Mouse (Mus musculus) intestine, postnatal 0 days (tissue): ENCODE measurements at regions not wholly inside any gene's neighbourhood (a gene's known extent, or its start where the extent isn't known, plus 50 kb on each side); places are given as distances from the start of the nearest gene placed in this dataset.

Source experiments
- ATAC-seq: fragments of 200-750 bp; cut with Nextera tagmentation; 2 replicates; pipeline ENCODE4 v1.8.0; 2017; ENCODE audit warnings: mild to moderate bottlenecking, moderate TSS enrichment, moderate library complexity
- H3K27ac ChIP-seq: fragments of 300-500 bp; sonication (generic); 2 replicates; pipeline ENCODE4 v1.5.1; 2014; ENCODE audit warnings: mild to moderate bottlenecking, low read depth, low read length, moderate library complexity
- H3K27me3 ChIP-seq: fragments of 300-500 bp; sonication (generic); replicated peaks from 2 replicates; pipeline ENCODE4 v1.6.1; 2014; ENCODE audit warnings: low read length, mixed read lengths; ENCODE audit not compliant: control insufficient read depth, insufficient read depth
- H3K36me3 ChIP-seq: fragments of 300-500 bp; sonication (generic); 2 replicates; pipeline ENCODE4 v1.6.1; 2014; ENCODE audit warnings: mild to moderate bottlenecking, moderate library complexity; ENCODE audit not compliant: control insufficient read depth, insufficient read depth
- H3K4me1 ChIP-seq: fragments of 300-500 bp; sonication (generic); replicated peaks from 2 replicates; pipeline ENCODE4 v1.6.1; 2014; ENCODE audit warnings: antibody characterized with exemption, low read length, mixed read lengths; ENCODE audit not compliant: control insufficient read depth, insufficient read depth
- H3K4me2 ChIP-seq: fragments of 300-500 bp; sonication (generic); replicated peaks from 2 replicates; pipeline ENCODE4 v1.6.1; 2014; ENCODE audit warnings: low read depth, mild to moderate bottlenecking, moderate library complexity
- H3K4me3 ChIP-seq: fragments of 300-500 bp; sonication (generic); 2 replicates; pipeline ENCODE4 v1.5.1; 2014; ENCODE audit warnings: low read depth, low read length
- H3K9ac ChIP-seq: fragments of 300-500 bp; sonication (generic); 2 replicates; pipeline ENCODE4 v1.6.1; 2014; ENCODE audit warnings: mild to moderate bottlenecking, low read depth, low read length
- H3K9me3 ChIP-seq: fragments of 300-500 bp; sonication (generic); 2 replicates; pipeline ENCODE4 v1.6.1; 2016; ENCODE audit warnings: mixed run types; ENCODE audit not compliant: control insufficient read depth
- CTCF ChIP-seq: sonication (generic); IDR thresholded peaks from 2 replicates; pipeline ENCODE4 v1.5.1; 2016; ENCODE audit warnings: low read depth, mild to moderate bottlenecking, control low read depth, antibody characterized with exemption, moderate library complexity
- WGBS: fragments of 180-500 bp; shearing (Covaris S2); extraction: QIAGEN DNeasy Blood & Tissue Kit; methylation state at CpG from one replicate; pipeline ENCODE4 v1.1.7; 2014; 5-methylcytosine and 5-hydroxymethylcytosine counted together

GRCm38 (mm10) chr8:34696365-34696764, 584.8 kb upstream of the Gm10131 start:
- H3K27me3 ChIP-seq, result no peaks in the 10 kb centered on the region
- H3K4me1 ChIP-seq, result no peaks in the 10 kb centered on the region
- H3K27ac ChIP-seq, result no peak overlapping the region
- 85% methylated on average over 12 of the region's 12 CpGs for WGBS
- H3K9me3 ChIP-seq, result no peaks in the 10 kb centered on the region
- no peak overlapping the region for H3K4me2 ChIP-seq
- H3K4me3 ChIP-seq, result no peak overlapping the region
- TF ChIP-seq CTCF, result no peak
- ATAC-seq, result no peak
- no peaks in the 10 kb centered on the region for H3K36me3 ChIP-seq
- no peak overlapping the region for H3K9ac ChIP-seq

GRCm38 (mm10) chr8:34692606-34693005, 581.1 kb upstream of the Gm10131 start:
- H3K4me1 ChIP-seq, result no peaks in the 10 kb centered on the region
- H3K9ac ChIP-seq, result no peak overlapping the region
- no peaks in the 10 kb centered on the region for H3K9me3 ChIP-seq
- no peaks in the 10 kb centered on the region for H3K27me3 ChIP-seq
- no peaks in the 10 kb centered on the region for H3K36me3 ChIP-seq
- no peak; the same call in 1 of the 2 replicates for ATAC-seq
- 49% methylated on average over 13 of the region's 13 CpGs for WGBS
- TF ChIP-seq CTCF, result no peak
- H3K4me2 ChIP-seq, result no peak overlapping the region
- no peak overlapping the region for H3K4me3 ChIP-seq
- H3K27ac ChIP-seq, result no peak overlapping the region

DNA sequence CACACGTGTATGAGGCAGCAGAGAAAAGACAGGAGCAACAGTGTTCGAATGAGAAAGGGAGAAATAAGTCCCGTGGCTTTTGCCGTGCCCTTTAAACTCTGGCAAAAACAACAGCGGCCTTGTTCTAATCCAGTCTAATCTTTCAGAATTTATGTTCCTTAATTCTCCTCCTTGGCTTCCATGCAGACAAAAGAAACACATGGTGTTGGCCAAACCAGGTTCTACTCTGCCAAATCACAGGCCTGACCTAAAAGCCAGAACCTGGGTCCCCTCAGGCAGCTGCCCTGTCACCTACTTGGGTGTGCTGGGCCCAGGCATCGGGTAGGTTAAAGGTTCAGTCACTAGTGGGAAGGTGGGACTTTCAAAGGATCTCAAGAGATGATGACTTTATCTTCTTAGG, 580.2 kb upstream of the Gm10131 start:
- no peak for ATAC-seq
- Histone ChIP-seq H3K4me3 (no peak overlapping the region), H3K27me3 (no peaks in the 10 kb centered on the region), H3K4me2 (no peak overlapping the region), H3K27ac (no peak overlapping the region), H3K9me3 (no peaks in the 10 kb centered on the region), H3K36me3 (no peaks in the 10 kb centered on the region), H3K4me1 (no peaks in the 10 kb centered on the region), H3K9ac (no peak overlapping the region)
- no peak for TF ChIP-seq CTCF
- 87% methylated on average over 6 of the region's 6 CpGs for WGBS

GRCm38 (mm10) chr8:34689825-34690493, 578.4 kb upstream of the Gm10131 start:
- ATAC-seq, result 0 out of 2 replicates have a peak, but pooled peaks have one; percentile 26
- Histone ChIP-seq H3K4me1 (no peaks in the 10 kb centered on the region), H3K4me2 (peak overlapping the region; percentile 65), H3K27ac (peak overlapping the region; percentile 41; the same call in 1 of the 2 replicates), H3K27me3 (no peaks in the 10 kb centered on the region), H3K4me3 (peak overlapping the region; percentile 32), H3K9ac (0 out of 2 replicates have a peak overlapping the region, but pooled peaks have one; percentile 17), H3K9me3 (no peaks in the 10 kb centered on the region), H3K36me3 (no peaks in the 10 kb centered on the region)
- WGBS, result 21% methylated on average over 9 of the region's 9 CpGs
- TF ChIP-seq CTCF, result no peak

DNA sequence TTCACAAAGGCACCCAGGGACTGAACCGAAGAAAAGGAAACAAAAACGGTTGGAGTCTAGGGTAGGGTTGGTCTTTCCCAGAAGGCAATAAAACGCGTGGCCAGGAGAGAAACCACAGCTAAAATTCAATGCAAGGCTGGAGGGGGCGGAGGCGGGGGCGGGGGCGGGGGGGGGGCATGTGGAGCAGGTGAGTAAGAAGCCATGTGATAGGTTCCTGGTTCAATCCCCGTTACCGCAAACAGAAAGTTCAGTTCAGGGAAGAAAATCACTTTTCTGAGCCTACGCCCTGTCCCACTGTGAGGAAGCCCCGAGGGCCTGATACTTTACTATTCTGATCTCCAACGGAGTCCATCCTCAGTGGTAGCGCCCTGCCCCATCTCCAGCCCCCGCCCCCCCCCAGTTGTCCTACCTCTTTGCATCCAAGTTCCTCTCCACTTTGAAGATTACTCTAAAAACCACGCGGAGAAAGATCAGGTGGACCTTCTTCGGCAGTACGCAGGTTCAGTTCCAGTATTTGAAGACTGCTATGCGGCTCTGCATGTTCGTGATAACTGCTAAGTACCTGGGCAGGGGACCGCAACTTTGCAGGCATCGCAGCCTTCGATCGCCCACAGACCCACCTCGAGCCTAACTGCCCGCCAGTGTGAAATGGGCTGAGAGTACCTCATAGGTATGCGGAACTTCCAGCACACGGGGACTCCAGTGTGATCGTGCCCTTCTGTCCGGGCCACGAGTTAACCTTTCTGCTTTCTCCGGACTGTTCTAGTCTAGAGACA, 577.7 kb upstream of the Gm10131 start:
- H3K9me3 ChIP-seq, result no peaks in the 10 kb centered on the region

GRCm38 (mm10) chr8:34688396-34689048, 577.0 kb upstream of the Gm10131 start:
- no peaks in the 10 kb centered on the region for H3K4me1 ChIP-seq
- no peaks in the 10 kb centered on the region for H3K36me3 ChIP-seq
- WGBS, result 67% methylated on average over 20 of the region's 20 CpGs
- peak overlapping the region; percentile 32; the same call in 1 of the 2 replicates for H3K4me3 ChIP-seq
- peak overlapping the region; percentile 65 for H3K4me2 ChIP-seq
- no peak for TF ChIP-seq CTCF
- no peak overlapping the region for H3K9ac ChIP-seq
- H3K27ac ChIP-seq, result no peak overlapping the region
- H3K27me3 ChIP-seq, result no peaks in the 10 kb centered on the region
- H3K9me3 ChIP-seq, result no peaks in the 10 kb centered on the region
- peak; percentile 34 for ATAC-seq

More for the DNA sequence above, 577.7 kb upstream of the Gm10131 start:
- peak; percentile 52 for ATAC-seq
- Histone ChIP-seq H3K4me1 (no peaks in the 10 kb centered on the region), H3K4me3 (peak overlapping the region; percentile 32), H3K36me3 (no peaks in the 10 kb centered on the region), H3K9ac (0 out of 2 replicates have a peak overlapping the region, but pooled peaks have one; percentile 17), H3K27ac (peak overlapping the region; percentile 41; the same call in 1 of the 2 replicates), H3K27me3 (no peaks in the 10 kb centered on the region), H3K4me2 (peak overlapping the region; percentile 65)
- WGBS, result 21% methylated on average over 33 of the region's 33 CpGs
- no peak for TF ChIP-seq CTCF
